Mouse (Mus musculus) kidney, embryonic 16.5 days (tissue): ENCODE measurements at regions not wholly inside any gene's neighbourhood (a gene's known extent, or its start where the extent isn't known, plus 50 kb on each side); places are given as distances from the start of the nearest gene placed in this dataset.

ENCODE experiments used
- ATAC-seq: fragments of 200-750 bp; cut with Nextera tagmentation; 2 replicates; pipeline ENCODE4 v1.8.0; 2017; ENCODE audit warnings: moderate TSS enrichment; ENCODE audit not compliant: low FRiP score, low TSS enrichment
- H3K27ac ChIP-seq: fragments of 300-500 bp; sonication (generic); 2 replicates; pipeline ENCODE4 v1.5.1; 2014; ENCODE audit warnings: low read length
- H3K27me3 ChIP-seq: fragments of 300-500 bp; sonication (generic); 2 replicates; pipeline ENCODE4 v1.6.1; 2014; ENCODE audit warnings: low read length, control low read depth, mixed read lengths; ENCODE audit not compliant: insufficient read depth
- H3K36me3 ChIP-seq: fragments of 300-500 bp; sonication (generic); 2 replicates; pipeline ENCODE4 v1.6.1; 2014; ENCODE audit warnings: low read length, control low read depth, mixed read lengths; ENCODE audit not compliant: insufficient read depth
- H3K4me1 ChIP-seq: fragments of 300-500 bp; sonication (generic); 2 replicates; pipeline ENCODE4 v1.6.1; 2014; ENCODE audit warnings: low read length, control low read depth, mixed read lengths; ENCODE audit not compliant: insufficient read depth
- H3K4me2 ChIP-seq: fragments of 300-500 bp; sonication (generic); replicated peaks from 2 replicates; pipeline ENCODE4 v1.6.1; 2014; ENCODE audit warnings: low read depth, low read length
- H3K4me3 ChIP-seq: fragments of 300-500 bp; sonication (generic); 2 replicates; pipeline ENCODE4 v1.5.1; 2014; ENCODE audit warnings: mild to moderate bottlenecking, low read length
- H3K9ac ChIP-seq: fragments of 300-500 bp; sonication (generic); replicated peaks from 2 replicates; pipeline ENCODE4 v1.6.1; 2014; ENCODE audit warnings: low read length
- H3K9me3 ChIP-seq: fragments of 300-500 bp; sonication (generic); 2 replicates; pipeline ENCODE4 v1.6.1; 2016; ENCODE audit warnings: low read length, control low read depth
- WGBS: fragments of 180-500 bp; shearing (Covaris S2); extraction: QIAGEN DNeasy Blood & Tissue Kit; methylation state at CpG from one replicate; pipeline ENCODE4 v1.1.7; 2014; 5-methylcytosine and 5-hydroxymethylcytosine counted together

- Histone ChIP-seq H3K9me3 (no peaks in the 10 kb centered on the region), H3K4me3 (no peak overlapping the region), H3K36me3 (no peaks in the 10 kb centered on the region), H3K27me3 (no peaks in the 10 kb centered on the region), H3K9ac (no peak overlapping the region), H3K27ac (no peak overlapping the region), H3K4me1 (peaks cover 16% of the 10 kb centered on the region), H3K4me2 (no peak overlapping the region)
- 52% methylated on average over 5 of the region's 5 CpGs for WGBS
- no peak for ATAC-seq
These were observed 83.7 kb downstream of the Vegfa start for GRCm38 (mm10) chr17:45948314-45948935.

GRCm38 (mm10) chr17:45945005-45945404 is 87.2 kb downstream of the Vegfa start:
- H3K4me1 ChIP-seq = peaks cover 15% of the 10 kb centered on the region
- peak; percentile 73 for ATAC-seq
- 44% methylated on average over 3 of the region's 3 CpGs for WGBS

GRCm38 (mm10) chr17:45943244-45943643 is 88.9 kb downstream of the Vegfa start:
- 45% methylated on average over 6 of the region's 6 CpGs for WGBS
- ATAC-seq = no peak
- H3K4me1 ChIP-seq = peaks cover 15% of the 10 kb centered on the region
- peak overlapping the region; percentile 45 for H3K27ac ChIP-seq
- 0 out of 2 replicates have a peak overlapping the region, but pooled peaks have one; percentile 22 for H3K9ac ChIP-seq
- no peak overlapping the region for H3K4me3 ChIP-seq
- H3K27me3 ChIP-seq = no peaks in the 10 kb centered on the region
- no peaks in the 10 kb centered on the region for H3K9me3 ChIP-seq
- H3K4me2 ChIP-seq = no peak overlapping the region
- no peaks in the 10 kb centered on the region for H3K36me3 ChIP-seq

More at GRCm38 (mm10) chr17:45945005-45945404, 87.2 kb downstream of the Vegfa start:
- 0 out of 2 replicates have a peak overlapping the region, but pooled peaks have one; percentile 25 for H3K27ac ChIP-seq
- no peaks in the 10 kb centered on the region for H3K9me3 ChIP-seq
- no peak overlapping the region for H3K4me3 ChIP-seq
- H3K9ac ChIP-seq = no peak overlapping the region
- no peaks in the 10 kb centered on the region for H3K36me3 ChIP-seq
- no peaks in the 10 kb centered on the region for H3K27me3 ChIP-seq
- no peak overlapping the region for H3K4me2 ChIP-seq

GRCm38 (mm10) chr17:45941890-45942375 is 90.2 kb downstream of the Vegfa start:
- Histone ChIP-seq H3K4me1 (peaks cover 18% of the 10 kb centered on the region), H3K36me3 (no peaks in the 10 kb centered on the region), H3K9me3 (no peaks in the 10 kb centered on the region), H3K9ac (no peak overlapping the region), H3K27ac (no peak overlapping the region), H3K4me2 (no peak overlapping the region), H3K4me3 (no peak overlapping the region), H3K27me3 (no peaks in the 10 kb centered on the region)
- ATAC-seq = no peak
- WGBS = 51% methylated on average over 4 of the region's 4 CpGs

GRCm38 (mm10) chr17:45940121-45940813 is 91.9 kb downstream of the Vegfa start:
- no peaks in the 10 kb centered on the region; the same call in 1 of the 2 replicates for H3K27me3 ChIP-seq
- ATAC-seq = no peak
- H3K9me3 ChIP-seq = no peaks in the 10 kb centered on the region
- H3K4me3 ChIP-seq = no peak overlapping the region
- H3K4me2 ChIP-seq = no peak overlapping the region
- no peak overlapping the region for H3K27ac ChIP-seq
- no peaks in the 10 kb centered on the region for H3K36me3 ChIP-seq
- peaks cover 28% of the 10 kb centered on the region for H3K4me1 ChIP-seq
- H3K9ac ChIP-seq = no peak overlapping the region
- WGBS = 78% methylated on average over 16 of the region's 16 CpGs

GRCm38 (mm10) chr17:45938284-45938683 is 93.9 kb downstream of the Vegfa start:
- H3K27me3 ChIP-seq = no peaks in the 10 kb centered on the region; the same call in 1 of the 2 replicates
- no peak overlapping the region for H3K9ac ChIP-seq
- H3K4me3 ChIP-seq = no peak overlapping the region
- no peak overlapping the region for H3K4me2 ChIP-seq
- H3K4me1 ChIP-seq = peaks cover 27% of the 10 kb centered on the region
- WGBS = 30% methylated on average over 1 of the region's 1 CpGs
- ATAC-seq = no peak
- H3K36me3 ChIP-seq = no peaks in the 10 kb centered on the region
- H3K9me3 ChIP-seq = no peaks in the 10 kb centered on the region
- H3K27ac ChIP-seq = no peak overlapping the region

GRCm38 (mm10) chr17:45936577-45936976 is 95.6 kb downstream of the Vegfa start:
- peak; percentile 43 for ATAC-seq
- WGBS = 9% methylated on average over 12 of the region's 12 CpGs
- H3K9me3 ChIP-seq = no peaks in the 10 kb centered on the region
- H3K4me2 ChIP-seq = no peak overlapping the region
- no peak overlapping the region for H3K27ac ChIP-seq
- no peak overlapping the region for H3K9ac ChIP-seq
- H3K27me3 ChIP-seq = no peaks in the 10 kb centered on the region; the same call in 1 of the 2 replicates
- no peak overlapping the region for H3K4me3 ChIP-seq
- H3K4me1 ChIP-seq = peaks cover 30% of the 10 kb centered on the region
- H3K36me3 ChIP-seq = no peaks in the 10 kb centered on the region

GRCm38 (mm10) chr17:45935291-45935690 is 96.9 kb downstream of the Vegfa start:
- no peak overlapping the region for H3K27ac ChIP-seq
- H3K4me2 ChIP-seq = no peak overlapping the region
- H3K27me3 ChIP-seq = no peaks in the 10 kb centered on the region; the same call in 1 of the 2 replicates
- H3K36me3 ChIP-seq = no peaks in the 10 kb centered on the region
- WGBS = 69% methylated on average over 4 of the region's 4 CpGs
- ATAC-seq = no peak
- no peak overlapping the region for H3K9ac ChIP-seq
- peaks cover 37% of the 10 kb centered on the region for H3K4me1 ChIP-seq
- H3K4me3 ChIP-seq = no peak overlapping the region
- no peaks in the 10 kb centered on the region for H3K9me3 ChIP-seq

- no peak overlapping the region for H3K4me3 ChIP-seq
- H3K27ac ChIP-seq = no peak overlapping the region
- WGBS = 44% methylated on average over 2 of the region's 2 CpGs
- H3K27me3 ChIP-seq = no peaks in the 10 kb centered on the region; the same call in 1 of the 2 replicates
- no peaks in the 10 kb centered on the region for H3K9me3 ChIP-seq
- no peak overlapping the region for H3K9ac ChIP-seq
- no peak overlapping the region for H3K4me2 ChIP-seq
- H3K4me1 ChIP-seq = peaks cover 46% of the 10 kb centered on the region
- ATAC-seq = no peak
- no peaks in the 10 kb centered on the region for H3K36me3 ChIP-seq
These were observed 98.2 kb downstream of the Vegfa start for GRCm38 (mm10) chr17:45934002-45934401.

- WGBS = 34% methylated on average over 10 of the region's 10 CpGs
- H3K4me1 ChIP-seq = peaks cover 46% of the 10 kb centered on the region
- H3K27me3 ChIP-seq = no peaks in the 10 kb centered on the region; the same call in 1 of the 2 replicates
- no peaks in the 10 kb centered on the region for H3K36me3 ChIP-seq
- H3K4me2 ChIP-seq = no peak overlapping the region
- no peaks in the 10 kb centered on the region for H3K9me3 ChIP-seq
- H3K4me3 ChIP-seq = no peak overlapping the region
- no peak overlapping the region for H3K27ac ChIP-seq
- H3K9ac ChIP-seq = no peak overlapping the region
- no peak for ATAC-seq
These were observed 99.1 kb downstream of the Vegfa start for GRCm38 (mm10) chr17:45933034-45933433.
